Mouse (Mus musculus): ENCODE results near the gene Soat2. TPM values are rescaled to one million over a fixed set of nuclear protein-coding genes. Genes with fewer than 3 reads are reported as not detected.

Soat2 gene
- total and polyA plus RNA-seq, 3 experiments, result 0.28 to 10.4 (median 0.56) TPM

DNA sequence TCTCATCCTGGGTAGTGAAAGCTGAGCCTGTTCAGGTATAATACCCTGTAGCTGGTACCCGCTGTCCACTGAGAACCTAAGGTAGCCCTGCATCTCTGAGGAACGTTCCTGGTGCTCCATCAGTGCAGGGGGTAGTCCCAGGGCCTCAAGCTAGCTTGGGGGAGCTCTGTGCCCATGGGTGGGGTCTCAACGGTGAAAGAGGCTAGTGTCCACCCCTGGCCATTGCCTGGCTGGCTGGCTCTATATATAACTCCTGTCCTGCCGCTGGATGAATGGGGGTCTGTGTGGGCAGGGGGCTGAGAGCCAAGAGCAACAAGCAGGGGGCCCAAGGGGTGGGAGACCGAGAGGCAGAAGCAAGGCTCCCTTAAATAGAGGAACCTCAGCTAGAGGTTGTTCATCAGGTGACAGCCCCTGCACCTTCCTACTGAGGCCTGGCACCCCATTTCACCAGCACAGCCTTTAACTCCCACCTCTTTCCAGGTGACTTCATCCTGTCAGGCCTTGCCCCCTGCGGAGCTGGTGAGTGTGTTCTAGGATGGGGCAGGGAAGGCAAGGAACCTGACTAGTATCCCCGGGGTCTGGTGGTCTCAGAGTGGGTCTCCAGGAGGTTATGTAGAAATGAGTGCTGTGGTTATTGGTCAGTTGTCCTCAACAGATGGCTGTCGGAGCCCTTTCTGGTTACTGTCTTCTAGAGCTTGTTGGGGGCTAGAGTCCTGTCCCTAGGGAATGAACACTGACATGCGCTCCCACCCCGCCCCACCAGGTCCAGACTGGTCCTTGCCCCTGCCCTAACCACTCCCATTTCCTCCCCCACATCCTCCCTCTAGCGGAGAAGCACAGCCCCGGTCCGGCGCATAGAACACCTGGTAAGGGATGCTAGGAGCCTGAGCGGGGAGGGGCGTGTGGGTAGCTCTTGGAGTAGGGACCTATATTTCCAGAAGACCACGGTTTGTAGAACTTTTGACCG lies 44.3 kb upstream of the Soat2 start:
- DNase-seq (ENCODE audit: extremely low read depth), result peak; percentile 54
- peaks cover 25 to 57% of the 10 kb centered on the region in 2 experiments for H3K4me1 ChIP-seq (ENCODE audit: control insufficient read depth in 1 of 2, insufficient read depth in 2 of 2)
- dilution Hi-C loops (cut with MboI; ENCODE audit: extremely low pct_ligation_motif_present, extremely low pct_unique_long_range_greater_than_20kb, low sequenced_read_pairs), result no loop called here

DNA sequence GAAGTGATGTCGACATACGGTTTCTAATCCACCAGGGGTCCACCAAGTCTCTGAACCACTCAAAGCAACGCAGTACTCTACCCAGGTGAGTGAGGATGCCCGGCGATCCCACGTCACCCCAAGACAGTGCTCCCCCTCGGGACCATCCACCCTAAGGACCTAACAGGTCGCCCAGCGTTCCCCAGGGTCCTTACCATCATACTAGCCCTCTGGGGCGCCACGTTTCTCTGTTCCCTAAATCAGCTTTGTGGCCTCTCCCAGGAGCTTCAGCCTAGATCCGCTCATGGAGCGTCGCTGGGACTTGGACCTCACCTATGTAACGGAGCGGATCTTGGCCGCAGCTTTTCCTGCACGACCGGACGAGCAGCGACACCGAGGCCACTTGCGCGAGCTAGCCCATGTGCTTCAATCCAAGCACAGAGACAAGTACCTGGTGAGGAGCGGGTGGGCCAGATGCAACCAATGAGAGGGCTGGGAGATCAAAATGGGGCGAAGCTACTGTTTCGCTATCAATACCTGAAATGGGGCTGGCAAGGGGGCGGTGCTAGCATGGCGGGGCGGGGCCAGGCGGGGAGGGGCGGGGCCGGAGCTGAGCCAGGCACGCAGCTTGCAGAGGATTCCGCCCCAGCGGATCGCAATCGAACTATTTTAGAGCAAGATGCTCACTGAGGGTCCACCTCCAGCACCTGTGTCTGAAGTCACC lies 43.4 kb upstream of the Soat2 start:
- Histone ChIP-seq H3K36me3 (replicated peaks in 1 of 2; ENCODE audit: control insufficient read depth in 1 of 2, insufficient read depth in 1 of 2, low read length in 1 of 2) (no peaks in the 10 kb centered on the region), H3K4me3 (replicated peaks in 1 of 3; ENCODE audit: low read depth in 2 of 3, low read length in 2 of 3, poor library complexity in 1 of 3) (peak overlapping the region; percentile 45 to 75 (median 51)), H3K4me1 (ENCODE audit: control insufficient read depth in 1 of 2, insufficient read depth in 2 of 2) (peaks cover 19 to 50% of the 10 kb centered on the region in 2 experiments), H3K4me2 (ENCODE audit: insufficient read depth, low read depth, poor library complexity, severe bottlenecking) (peak overlapping the region; percentile 77), H3K27me3 (replicated peaks) (peaks cover 63% of the 10 kb centered on the region), H3K9me3 (replicated peaks; ENCODE audit: low read length) (no peaks in the 10 kb centered on the region), H3K79me2 (replicated peaks; ENCODE audit: control insufficient read depth, extremely low read depth, insufficient read depth, poor library complexity, severe bottlenecking) (no peaks in the 10 kb centered on the region), H3K9ac (ENCODE audit: insufficient read depth, low read depth) (peak overlapping the region; percentile 2; the same call in 1 of the 2 replicates), H3K27ac (ENCODE audit: insufficient read depth, low read depth) (no peak overlapping the region)
- dilution Hi-C loops (cut with MboI; ENCODE audit: extremely low pct_ligation_motif_present, extremely low pct_unique_long_range_greater_than_20kb, low sequenced_read_pairs) (no loop called here), in situ Hi-C loops (cut with MboI; ENCODE audit: low pct_ligation_motif_present, low pct_unique_long_range_greater_than_20kb, low sequenced_read_pairs) (no loop called here)
- DNase-seq (ENCODE audit: extremely low read depth), result peak; percentile 51
- TF ChIP-seq USF2 (conservative IDR thresholded peaks at IDR 0.05; ENCODE audit: low read depth, low read length) (no peak), MXI1 (IDR thresholded peaks at IDR 0.05; ENCODE audit: low read depth, low read length) (peak; percentile 26; the same call in 1 of the 2 replicates)

More for the DNA sequence above, 44.3 kb upstream of the Soat2 start:
- TF ChIP-seq UBTF (IDR thresholded peaks at IDR 0.05; ENCODE audit: low read depth, low read length) (no peak), CTCF (conservative IDR thresholded peaks at IDR 0.05 in 1 of 2, IDR thresholded peaks at IDR 0.05 in 1 of 2; ENCODE audit: low read depth in 2 of 2, low read length in 2 of 2) (peak in 1 of 2 experiments; percentile 40; a peak in 2 of 4 replicates), EP300 (IDR thresholded peaks at IDR 0.05; ENCODE audit: low read length) (no peak), NRF1 (IDR thresholded peaks at IDR 0.05; ENCODE audit: low read depth, low read length) (0 out of 2 replicates have a peak, but pooled peaks have one; percentile 26), POLR2A (IDR thresholded peaks at IDR 0.05; ENCODE audit: low read depth, low read length) (no peak), CHD2 (IDR thresholded peaks at IDR 0.05; ENCODE audit: low read length) (no peak), ZNF384 (IDR thresholded peaks at IDR 0.05; ENCODE audit: low read depth, low read length) (no peak), CHD1 (IDR thresholded peaks at IDR 0.05; ENCODE audit: low read depth, low read length) (no peak), RAD21 (IDR thresholded peaks at IDR 0.05; ENCODE audit: low read depth, low read length) (no peak), RCOR1 (conservative IDR thresholded peaks at IDR 0.05; ENCODE audit: low read depth, low read length) (no peak), TCF12 (IDR thresholded peaks at IDR 0.05; ENCODE audit: low read depth, low read length) (no peak), ZKSCAN1 (IDR thresholded peaks at IDR 0.05; ENCODE audit: borderline replicate concordance, low read depth, low read length) (no peak), USF1 (IDR thresholded peaks at IDR 0.05; ENCODE audit: low read depth, low read length) (no peak), POLR2AphosphoS2 (IDR thresholded peaks at IDR 0.05; ENCODE audit: low read depth, low read length) (no peak), ELF1 (IDR thresholded peaks at IDR 0.05; ENCODE audit: low read depth, low read length) (0 out of 2 replicates have a peak, but pooled peaks have one; percentile 10), E2F4 (IDR thresholded peaks at IDR 0.05; ENCODE audit: insufficient replicate concordance, low read depth, low read length) (no peak), MYC (IDR thresholded peaks at IDR 0.05; ENCODE audit: low read depth, low read length) (0 out of 2 replicates have a peak, but pooled peaks have one; percentile 11), USF2 (conservative IDR thresholded peaks at IDR 0.05; ENCODE audit: low read depth, low read length) (no peak), MAZ (IDR thresholded peaks at IDR 0.05; ENCODE audit: low read depth, low read length) (peak; percentile 75), JUND (conservative IDR thresholded peaks at IDR 0.05; ENCODE audit: low read depth, low read length) (no peak), MAX (IDR thresholded peaks at IDR 0.05; ENCODE audit: low read length) (no peak), TBP (conservative IDR thresholded peaks at IDR 0.05; ENCODE audit: low read depth, low read length) (no peak)
- no peaks in the 10 kb centered on the region for H3K9me3 ChIP-seq (replicated peaks; ENCODE audit: low read length)
- in situ Hi-C loops (cut with MboI; ENCODE audit: low pct_ligation_motif_present, low pct_unique_long_range_greater_than_20kb, low sequenced_read_pairs), result no loop called here
- no peak overlapping the region for H3K27ac ChIP-seq (ENCODE audit: insufficient read depth, low read depth)
- H3K79me2 ChIP-seq (replicated peaks; ENCODE audit: control insufficient read depth, extremely low read depth, insufficient read depth, poor library complexity, severe bottlenecking), result no peaks in the 10 kb centered on the region
- H3K36me3 ChIP-seq (replicated peaks in 1 of 2; ENCODE audit: control insufficient read depth in 1 of 2, insufficient read depth in 1 of 2, low read length in 1 of 2), result no peaks in the 10 kb centered on the region
- H3K9ac ChIP-seq (ENCODE audit: insufficient read depth, low read depth), result no peak overlapping the region
- H3K4me3 ChIP-seq (replicated peaks in 1 of 3; ENCODE audit: low read depth in 2 of 3, low read length in 2 of 3, poor library complexity in 1 of 3), result no peak overlapping the region
- peaks cover 72% of the 10 kb centered on the region for H3K27me3 ChIP-seq (replicated peaks)
- peak overlapping the region; percentile 77 for H3K4me2 ChIP-seq (ENCODE audit: insufficient read depth, low read depth, poor library complexity, severe bottlenecking)

All from CH12.LX (cell line).